Comparison of ENCODE assay signal across 30 mouse cellular contexts in the genomic region with DNA sequence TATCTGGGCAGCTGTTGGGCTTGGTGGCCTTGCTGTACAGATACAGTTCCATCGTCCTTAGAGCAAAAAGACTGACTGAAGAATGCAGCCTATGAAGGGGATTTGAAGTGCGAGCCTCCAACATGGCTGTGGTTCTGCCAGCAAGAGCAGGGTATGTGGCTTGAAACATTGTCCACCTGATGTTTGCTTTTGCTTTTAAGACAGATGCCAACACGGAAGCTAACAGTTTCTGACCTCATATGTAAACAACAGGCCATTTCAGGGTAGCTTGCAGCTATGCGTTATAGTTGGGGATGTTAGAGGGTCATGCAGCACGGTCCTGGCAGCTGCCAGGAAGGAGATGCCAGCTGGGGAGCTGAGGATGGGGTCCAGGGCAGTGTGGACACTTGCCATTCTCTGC. TPM values are rescaled to one million over a fixed set of nuclear protein-coding genes. Genes with fewer than 3 reads are reported as not detected.
A peak's percentile ranks its signal among the peaks of the same experiment; 100 is the strongest.
DNase-seq lines count a peak whose midpoint lies in the region; ATAC-seq and TF ChIP-seq lines count a peak whose summit lies in the region.
"Had no signal": no experiment of that assay in that cellular context is flagged by ENCODE, and none has a peak within 500 bp of the region (broad histone marks: within the 10 kb centered on the region; RNA-seq: fewer than 3 reads in every experiment).

No protein-coding gene starts in this region.

- H3K36me3 ChIP-seq in lung, embryonic 14.5 days (ENCODE audit: insufficient read depth) = no peaks in the 10 kb centered on the region
- H3K36me3 ChIP-seq: embryonic facial prominence, embryonic 10.5 days; embryonic facial prominence, embryonic 13.5 days; forebrain, embryonic 12.5 days; forebrain, embryonic 15.5 days; heart, embryonic 13.5 days; hindbrain, embryonic 12.5 days; hindbrain, embryonic 15.5 days had no signal

- H3K4me3 ChIP-seq in layer of hippocampus, adult 2 months = no peak overlapping the region
- no peak overlapping the region for H3K4me3 ChIP-seq in lung, embryonic 14.5 days (ENCODE audit: low read depth, low read length)
- H3K4me3 ChIP-seq: embryonic facial prominence, embryonic 10.5 days; embryonic facial prominence, embryonic 13.5 days; erythroblast, embryonic 14.5 days; forebrain, embryonic 12.5 days; forebrain, embryonic 15.5 days; heart, embryonic 13.5 days; hindbrain, embryonic 12.5 days; hindbrain, embryonic 15.5 days had no signal

- H3K9ac ChIP-seq in lung, embryonic 14.5 days = no peak overlapping the region
- H3K9ac ChIP-seq: embryonic facial prominence, embryonic 13.5 days; forebrain, embryonic 12.5 days; forebrain, embryonic 15.5 days; heart, embryonic 13.5 days; hindbrain, embryonic 12.5 days; hindbrain, embryonic 15.5 days had no signal

- TF ChIP-seq CTCF in layer of hippocampus, adult 2 months (conservative IDR thresholded peaks at IDR 0.05) = no peak
- TF ChIP-seq CTCF in lung, embryonic 14.5 days (IDR thresholded peaks at IDR 0.05; ENCODE audit: low read depth) = no peak

- WGBS in lung, embryonic 14.5 days = 28% methylated on average over 5 of the region's 5 CpGs

- H3K4me2 ChIP-seq in lung, embryonic 14.5 days = no peak overlapping the region
- H3K4me2 ChIP-seq: embryonic facial prominence, embryonic 13.5 days; forebrain, embryonic 12.5 days; forebrain, embryonic 15.5 days; heart, embryonic 13.5 days; hindbrain, embryonic 12.5 days; hindbrain, embryonic 15.5 days had no signal

- H3K9me3 ChIP-seq in lung, embryonic 14.5 days (ENCODE audit: low read depth, low read length) = no peaks in the 10 kb centered on the region
- H3K9me3 ChIP-seq: embryonic facial prominence, embryonic 10.5 days; embryonic facial prominence, embryonic 13.5 days; forebrain, embryonic 12.5 days; forebrain, embryonic 15.5 days; heart, embryonic 13.5 days; hindbrain, embryonic 12.5 days; hindbrain, embryonic 15.5 days had no signal

- peak overlapping the region; percentile 83 for H3K27ac ChIP-seq in layer of hippocampus, adult 2 months
- H3K27ac ChIP-seq in lung, embryonic 14.5 days (ENCODE audit: low read depth) = 0 out of 2 replicates have a peak overlapping the region, but pooled peaks have one; percentile 12
- H3K27ac ChIP-seq: embryonic facial prominence, embryonic 10.5 days; forebrain, embryonic 12.5 days; forebrain, embryonic 15.5 days; heart, embryonic 13.5 days; hindbrain, embryonic 12.5 days; hindbrain, embryonic 15.5 days had no signal

- DNase-seq in layer of hippocampus, adult 2 months (ENCODE audit: low spot score in 2 of 2) = no peak
- no peak for DNase-seq in layer of hippocampus, postnatal 10 days (ENCODE audit: low spot score in 2 of 2)
- DNase-seq in lung, embryonic 14.5 days = no peak
- no peak for DNase-seq in lung, postnatal 4 days
- DNase-seq in lung, postnatal 36 days = peak; percentile 47
- no peak for DNase-seq in lung, postnatal 14 days
- DNase-seq in thymus, postnatal 25 days = no peak
- DNase-seq: adrenal gland, adult 2 months; adrenal gland, postnatal 25 days; cerebellum, adult 11-12 months; cerebellum, adult 9-10 months; embryo, embryonic 11 days; gastrocnemius, postnatal 25 days; heart, adult 18-20 months; heart, postnatal 14 days had no signal

- peaks cover 22% of the 10 kb centered on the region for H3K4me1 ChIP-seq in lung, embryonic 14.5 days (ENCODE audit: insufficient read depth)
- H3K4me1 ChIP-seq: hindbrain, embryonic 15.5 days had no signal

- ATAC-seq in lung, embryonic 14.5 days (ENCODE audit: insufficient read depth) = no peak
- ATAC-seq: CD4-positive, CD25-positive, alpha-beta regulatory T cell, adult 4 months; forebrain, embryonic 15.5 days had no signal

- no peaks in the 10 kb centered on the region for H3K27me3 ChIP-seq in lung, embryonic 14.5 days (ENCODE audit: insufficient read depth, low read length)
- H3K27me3 ChIP-seq: embryonic facial prominence, embryonic 13.5 days; forebrain, embryonic 12.5 days; forebrain, embryonic 15.5 days; heart, embryonic 13.5 days; hindbrain, embryonic 12.5 days; hindbrain, embryonic 15.5 days had no signal

RNA-seq across cellular contexts. Expression of a gene that starts 16.3 kb away (rescaled TPM):
- 100 to 1,000 TPM; 331 to 353 TPM for total RNA-seq in layer of hippocampus, adult 2 months (2021)
- total RNA-seq in layer of hippocampus, postnatal 10 days (2021) = 100 to 1,000 TPM; 458 to 498 TPM
- polyA plus RNA-seq in lung, embryonic 14.5 days (2014; fragmentation: Nextera tagmentation; extraction: Ambion mirVana) = 647 and 712 TPM in 2 replicates

RNA-seq across cellular contexts. Expression of a gene that starts 20.9 kb away (rescaled TPM):
- under 1 TPM in 1 of 2 experiments, not detected in 1; 0.44 TPM for total RNA-seq in layer of hippocampus, adult 2 months (2021)
- under 1 TPM; 0.33 to 0.41 TPM for total RNA-seq in layer of hippocampus, postnatal 10 days (2021)
- 0.15 and 0.18 TPM in 2 replicates for polyA plus RNA-seq in lung, embryonic 14.5 days (2014; fragmentation: Nextera tagmentation; extraction: Ambion mirVana)
- total RNA-seq: adrenal gland, postnatal 25 days had no signal
- polyA plus RNA-seq: adrenal gland, adult 2 months; CD4-positive, CD25-positive, alpha-beta regulatory T cell, adult 4 months; erythroblast, embryonic 14.5 days had no signal

RNA-seq across cellular contexts. Expression of a gene that starts 30.6 kb away (rescaled TPM):
- total RNA-seq in layer of hippocampus, adult 2 months (2021) = not detected
- not detected for total RNA-seq in layer of hippocampus, postnatal 10 days (2021)
- not detected in 2 replicates for polyA plus RNA-seq in lung, embryonic 14.5 days (2014; fragmentation: Nextera tagmentation; extraction: Ambion mirVana)
- total RNA-seq: adrenal gland, adult 2 months; adrenal gland, postnatal 25 days; common myeloid progenitor, adult 5-6 weeks; gastrocnemius, adult 8-10 months; gastrocnemius, postnatal 25 days; hematopoietic stem cell, adult 5-6 weeks had no signal
- polyA plus RNA-seq: adrenal gland, adult 2 months; brain, embryonic 14.5 days; C2C12; CD4-positive, CD25-positive, alpha-beta regulatory T cell, adult 4 months; embryonic facial prominence, embryonic 10.5 days; embryonic facial prominence, embryonic 13.5 days; erythroblast, embryonic 14.5 days; forebrain, embryonic 12.5 days; forebrain, embryonic 15.5 days; gonadal fat pad, adult 2 months; hindbrain, embryonic 12.5 days; hindbrain, embryonic 15.5 days had no signal

RNA-seq across cellular contexts. Expression of a gene that starts 42.6 kb away (rescaled TPM):
- total RNA-seq in layer of hippocampus, adult 2 months (2021) = 100 to 1,000 TPM; 101 to 106 TPM
- 10 to 100 TPM; 66.3 to 69.1 TPM for total RNA-seq in layer of hippocampus, postnatal 10 days (2021)
- polyA plus RNA-seq in lung, embryonic 14.5 days (2014; fragmentation: Nextera tagmentation; extraction: Ambion mirVana) = 28.9 and 29.0 TPM in 2 replicates
